Mouse (Mus musculus) embryonic facial prominence, embryonic 10.5 days (tissue): Measurements from ENCODE around the gene Rps28. TPM values are rescaled to one million over a fixed set of nuclear protein-coding genes. Genes with fewer than 3 reads are reported as not detected.
"Not testable (repeated sequence)": the region's sequence is repeated elsewhere in the genome, so short reads cannot be mapped to it uniquely, and the experiment has no call there.

ENCODE experiments used
- DNase-seq: peaks from one replicate; pipeline ENCODE4 v3.0.0-alpha.2; 2017; ENCODE audit warnings: low spot score
- H3K27ac ChIP-seq: fragments of 300-500 bp; sonication (generic); replicated peaks from 2 replicates; pipeline ENCODE4 v1.5.1; 2016; ENCODE audit warnings: mild to moderate bottlenecking
- H3K27me3 ChIP-seq: fragments of 300-500 bp; sonication (generic); replicated peaks from 2 replicates; pipeline ENCODE4 v1.6.1; 2016; ENCODE audit warnings: low read depth, mild to moderate bottlenecking; ENCODE audit not compliant: poor library complexity, severe bottlenecking
- H3K36me3 ChIP-seq: fragments of 300-500 bp; sonication (generic); replicated peaks from 2 replicates; pipeline ENCODE4 v1.6.1; 2016; ENCODE audit warnings: mild to moderate bottlenecking, moderate library complexity
- H3K4me1 ChIP-seq: fragments of 300-500 bp; sonication (generic); 2 replicates; pipeline ENCODE4 v1.6.1; 2016
- H3K4me3 ChIP-seq: fragments of 300-500 bp; sonication (generic); 2 replicates; pipeline ENCODE4 v1.5.1; 2016; ENCODE audit warnings: mild to moderate bottlenecking, moderate library complexity
- H3K9me3 ChIP-seq: fragments of 300-500 bp; sonication (generic); 2 replicates; pipeline ENCODE4 v1.6.1; 2016; ENCODE audit warnings: mild to moderate bottlenecking
- WGBS: fragments of 180-500 bp; shearing (Covaris S2); methylation state at CpG from one replicate; pipeline ENCODE4 v1.1.7; 2016; 5-methylcytosine and 5-hydroxymethylcytosine counted together
- polyA plus RNA-seq: library from polyadenylated mRNA; unstranded; fragments of >200 nt; fragmentation: Nextera tagmentation; extraction: Ambion mirVana; gene quantifications from 2 replicates; pipeline ENCODE4 v1.2.1, GENCODE M21; 2016

Rps28 gene
- polyA plus RNA-seq, 1 experiment from 2014 or later = 866 TPM

DNA sequence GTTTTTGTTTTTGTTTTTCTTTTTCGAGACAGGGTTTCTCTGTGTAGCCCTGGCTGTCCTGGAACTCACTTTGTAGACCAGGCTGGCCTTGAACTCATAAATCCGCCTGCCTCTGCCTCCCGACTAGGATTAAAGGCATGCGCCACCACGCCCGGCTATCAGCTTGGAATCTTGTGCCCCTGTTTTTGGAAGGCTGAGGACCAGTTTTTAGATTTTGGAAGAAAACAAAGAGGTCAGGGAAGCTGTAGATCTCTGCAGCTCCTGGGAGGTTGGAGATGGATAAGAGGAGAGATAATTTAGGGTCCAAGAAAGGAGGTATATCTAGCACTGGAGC is 602 bp upstream of the Rps28 start:
- H3K9me3 ChIP-seq, DNase-seq, H3K27me3 ChIP-seq: not testable (repeated sequence)
- Histone ChIP-seq H3K4me1 (peaks cover 32% of the 10 kb centered on the region), H3K4me3 (peak overlapping the region; percentile 79), H3K36me3 (peaks cover 68% of the 10 kb centered on the region), H3K27ac (peak overlapping the region; percentile 92)
- WGBS = 8% methylated on average over 6 of the region's 6 CpGs

DNA sequence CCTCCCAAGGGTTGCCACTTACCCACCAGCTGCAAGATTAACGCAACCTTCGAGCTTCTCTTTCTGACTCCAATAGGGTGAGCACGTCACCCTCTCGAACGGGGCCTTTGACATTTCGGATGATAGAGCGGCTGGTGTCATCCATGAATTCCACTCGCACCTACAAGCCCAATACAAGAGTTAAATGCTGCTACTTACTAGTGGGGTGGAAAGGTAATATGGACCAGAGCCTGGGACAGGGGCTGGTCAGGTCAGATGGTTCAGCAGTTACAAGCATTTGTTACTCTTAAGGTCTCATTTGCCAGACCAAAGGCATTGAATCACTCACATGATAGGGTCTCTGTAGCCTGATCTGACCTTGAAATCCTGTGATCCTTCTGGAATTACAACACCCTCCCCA is 1.2 kb downstream of the Rps28 start:
- Histone ChIP-seq H3K36me3 (peaks cover 68% of the 10 kb centered on the region), H3K4me1 (peaks cover 44% of the 10 kb centered on the region), H3K4me3 (peak overlapping the region; percentile 79), H3K27ac (peak overlapping the region; percentile 92)
- not testable (repeated sequence) for H3K9me3 ChIP-seq, H3K27me3 ChIP-seq, DNase-seq
- 84% methylated on average over 8 of the region's 8 CpGs for WGBS

GRCm38 (mm10) chr17:33822436-33822959 is 1.9 kb downstream of the Rps28 start:
- Histone ChIP-seq H3K27ac (no peak overlapping the region), H3K4me3 (peak overlapping the region; percentile 79), H3K9me3 (no peaks in the 10 kb centered on the region), H3K27me3 (no peaks in the 10 kb centered on the region), H3K36me3 (peaks cover 66% of the 10 kb centered on the region), H3K4me1 (peaks cover 51% of the 10 kb centered on the region)
- 88% methylated on average over 1 of the region's 1 CpGs for WGBS
- DNase-seq = no peak

DNA sequence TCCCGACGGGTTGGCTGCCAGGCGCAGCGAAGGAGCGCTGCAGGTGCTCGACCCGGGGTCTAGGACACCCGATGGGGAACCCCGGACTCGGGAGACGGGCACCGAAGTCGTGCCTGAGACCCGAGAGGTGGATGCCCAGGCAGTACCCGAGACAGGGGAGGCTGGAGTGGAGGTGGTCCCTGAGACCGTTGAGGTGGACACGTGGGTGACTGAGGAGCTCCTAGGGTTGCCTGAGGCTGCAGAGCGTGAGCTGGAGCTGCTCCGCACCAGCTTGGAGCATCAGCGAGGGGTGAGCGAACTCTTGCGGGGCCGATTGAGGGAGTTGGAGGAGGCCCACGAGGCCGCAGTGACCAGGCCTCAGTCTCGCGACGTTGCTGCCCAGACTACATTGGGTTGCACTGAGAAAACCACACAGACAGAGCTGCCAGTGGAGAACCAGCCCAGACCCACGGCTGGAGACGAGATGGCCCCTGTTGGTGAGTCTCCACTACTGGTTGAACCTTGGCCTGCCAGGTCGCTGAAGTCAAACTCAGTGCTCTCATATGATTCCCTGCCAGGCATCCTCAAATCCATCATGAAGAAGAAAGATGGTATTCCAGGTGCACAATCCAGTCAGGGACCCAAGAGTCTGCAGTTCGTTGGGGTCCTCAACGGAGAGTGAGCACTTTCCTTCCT is 6.3 kb downstream of the Rps28 start:
- Histone ChIP-seq H3K4me1 (peaks cover 45% of the 10 kb centered on the region), H3K4me3 (peak overlapping the region; percentile 75), H3K27ac (peak overlapping the region; percentile 91), H3K9me3 (no peaks in the 10 kb centered on the region), H3K36me3 (peaks cover 53% of the 10 kb centered on the region), H3K27me3 (no peaks in the 10 kb centered on the region)
- 21% methylated on average over 33 of the region's 33 CpGs for WGBS
- DNase-seq = no peak

DNA sequence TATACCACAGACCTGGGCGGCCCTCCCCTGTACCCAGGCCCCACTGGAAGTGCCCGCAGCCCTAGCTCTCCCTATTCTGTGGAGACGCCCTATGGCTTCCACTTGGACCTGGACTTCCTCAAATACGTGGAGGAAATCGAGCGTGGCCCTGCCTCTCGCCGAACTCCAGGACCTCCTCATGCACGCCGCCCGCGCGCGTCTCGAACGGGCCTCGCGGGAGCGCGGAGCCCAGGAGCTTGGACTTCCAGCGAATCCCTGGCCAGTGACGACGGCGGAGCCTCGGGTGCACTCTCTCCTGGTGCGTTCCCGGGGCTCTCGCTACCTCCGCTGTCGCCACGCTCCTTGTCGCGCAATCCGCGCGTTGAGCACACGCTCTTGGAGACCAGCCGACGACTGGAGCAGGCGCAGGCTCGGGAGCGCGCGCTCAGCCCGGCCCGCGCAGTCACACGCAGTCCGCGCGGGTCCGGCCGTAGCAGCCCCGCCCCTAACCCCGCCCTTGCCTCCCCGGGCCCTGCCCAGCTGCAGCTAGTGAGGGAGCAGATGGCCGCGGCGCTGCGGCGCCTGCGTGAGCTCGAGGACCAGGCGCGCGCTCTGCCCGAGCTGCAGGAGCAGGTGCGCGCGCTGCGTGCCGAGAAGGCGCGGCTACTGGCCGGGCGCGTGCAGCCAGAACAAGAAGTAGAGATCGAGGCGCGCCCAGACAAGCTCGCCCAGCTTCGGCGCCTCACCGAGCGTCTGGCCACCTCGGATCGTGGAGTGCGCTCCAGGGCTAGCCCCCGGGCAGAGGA is 7.0 kb downstream of the Rps28 start:
- Histone ChIP-seq H3K27me3 (no peaks in the 10 kb centered on the region), H3K27ac (peak overlapping the region; percentile 91), H3K4me3 (peak overlapping the region; percentile 75), H3K4me1 (peaks cover 44% of the 10 kb centered on the region), H3K36me3 (peaks cover 46% of the 10 kb centered on the region), H3K9me3 (no peaks in the 10 kb centered on the region)
- under 1% methylated on average over 89 of the region's 89 CpGs for WGBS
- DNase-seq = peak; percentile 98

- DNase-seq = no peak
- WGBS = 86% methylated on average over 5 of the region's 5 CpGs
Observed at GRCm38 (mm10) chr17:33816612-33817011, 7.8 kb downstream of the Rps28 start.

GRCm38 (mm10) chr17:33815399-33815798 is 9.0 kb downstream of the Rps28 start:
- no peaks in the 10 kb centered on the region for H3K9me3 ChIP-seq
- H3K36me3 ChIP-seq = peaks cover 26% of the 10 kb centered on the region
- H3K4me1 ChIP-seq = peaks cover 46% of the 10 kb centered on the region
- peaks cover 13% of the 10 kb centered on the region for H3K27me3 ChIP-seq
- no peak overlapping the region for H3K27ac ChIP-seq
- no peak for DNase-seq
- 93% methylated on average over 6 of the region's 6 CpGs for WGBS
- no peak overlapping the region for H3K4me3 ChIP-seq

More at GRCm38 (mm10) chr17:33816612-33817011, 7.8 kb downstream of the Rps28 start:
- H3K36me3 ChIP-seq = peaks cover 38% of the 10 kb centered on the region
- H3K27ac ChIP-seq = peak overlapping the region; percentile 91; the same call in 1 of the 2 replicates
- peaks cover 36% of the 10 kb centered on the region for H3K4me1 ChIP-seq
- H3K9me3 ChIP-seq = no peaks in the 10 kb centered on the region
- 0 out of 2 replicates have a peak, but pooled peaks cover 1% of the 10 kb centered on the region for H3K27me3 ChIP-seq
- H3K4me3 ChIP-seq = peak overlapping the region; percentile 75

GRCm38 (mm10) chr17:33812990-33813389 is 11.4 kb downstream of the Rps28 start:
- peaks cover 13% of the 10 kb centered on the region for H3K27me3 ChIP-seq
- 63% methylated on average over 4 of the region's 4 CpGs for WGBS
- DNase-seq = no peak
- no peak overlapping the region for H3K27ac ChIP-seq
- no peak overlapping the region; the same call in 1 of the 2 replicates for H3K4me3 ChIP-seq
- no peaks in the 10 kb centered on the region for H3K9me3 ChIP-seq
- peaks cover 35% of the 10 kb centered on the region for H3K4me1 ChIP-seq
- peaks cover 2% of the 10 kb centered on the region for H3K36me3 ChIP-seq

- H3K27ac ChIP-seq = no peak overlapping the region
- DNase-seq = no peak
- H3K9me3 ChIP-seq = no peaks in the 10 kb centered on the region
- H3K4me3 ChIP-seq = peak overlapping the region; percentile 1; the same call in 1 of the 2 replicates
- H3K36me3 ChIP-seq = no peaks in the 10 kb centered on the region; the same call in 1 of the 2 replicates
- peaks cover 33% of the 10 kb centered on the region for H3K4me1 ChIP-seq
- 54% methylated on average over 3 of the region's 3 CpGs for WGBS
- peaks cover 13% of the 10 kb centered on the region for H3K27me3 ChIP-seq
Observed at GRCm38 (mm10) chr17:33812475-33812874, 11.9 kb downstream of the Rps28 start.

DNA sequence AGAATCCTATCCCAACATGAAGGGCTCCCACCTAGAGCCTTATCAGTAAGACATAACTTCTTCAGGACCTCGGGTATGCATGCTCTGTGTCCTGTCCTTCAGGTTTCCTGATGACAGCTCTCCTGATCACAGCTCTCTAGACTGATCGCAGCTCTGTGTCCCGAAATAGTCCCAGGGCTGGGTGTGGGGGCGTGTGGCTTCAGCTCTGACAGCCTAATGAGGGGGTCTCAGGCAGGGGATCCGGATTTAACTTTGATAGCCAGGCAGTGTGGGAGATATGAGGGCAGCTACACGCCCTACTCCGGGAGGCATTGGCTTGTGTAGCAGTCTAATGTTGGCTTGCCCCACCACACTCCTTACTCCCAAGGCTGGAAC is 13.2 kb downstream of the Rps28 start:
- DNase-seq = no peak
- Histone ChIP-seq H3K27ac (no peak overlapping the region), H3K4me1 (peaks cover 25% of the 10 kb centered on the region), H3K4me3 (peak overlapping the region; percentile 61), H3K36me3 (no peaks in the 10 kb centered on the region; the same call in 1 of the 2 replicates), H3K9me3 (no peaks in the 10 kb centered on the region), H3K27me3 (peaks cover 13% of the 10 kb centered on the region)
- WGBS = 27% methylated on average over 7 of the region's 7 CpGs

GRCm38 (mm10) chr17:33810334-33811141 is 13.8 kb downstream of the Rps28 start, which contains the start of gene Kank3:
Gene Kank3 (plus strand): TSS chr17:33810519.
- no peaks in the 10 kb centered on the region; the same call in 1 of the 2 replicates for H3K36me3 ChIP-seq
- peaks cover 25% of the 10 kb centered on the region for H3K4me1 ChIP-seq
- H3K9me3 ChIP-seq = no peaks in the 10 kb centered on the region
- under 1% methylated on average over 36 of the region's 36 CpGs for WGBS
- peak within 1 kb of the TSS; percentile 31; the same call in 1 of the 2 replicates for H3K27ac ChIP-seq
- H3K27me3 ChIP-seq = peaks cover 13% of the 10 kb centered on the region
- H3K4me3 ChIP-seq = peak within 1 kb of the TSS; percentile 61
- peak; percentile 94 for DNase-seq

GRCm38 (mm10) chr17:33808192-33808591 is 16.2 kb downstream of the Rps28 start:
- H3K9me3 ChIP-seq = no peaks in the 10 kb centered on the region
- no peak overlapping the region for H3K4me3 ChIP-seq
- DNase-seq = no peak
- 43% methylated on average over 10 of the region's 10 CpGs for WGBS
- peaks cover 29% of the 10 kb centered on the region for H3K4me1 ChIP-seq
- no peaks in the 10 kb centered on the region for H3K36me3 ChIP-seq
- H3K27me3 ChIP-seq = peaks cover 13% of the 10 kb centered on the region
- H3K27ac ChIP-seq = no peak overlapping the region
